Mouse (Mus musculus) heart, adult 8-10 months (tissue): ENCODE data around the gene Galnt4. TPM values are rescaled to one million over a fixed set of nuclear protein-coding genes. Genes with fewer than 3 reads are reported as not detected.
A peak's percentile ranks its signal among the peaks of the same experiment; 100 is the strongest.

Experiments used
- DNase-seq: peaks from one replicate; pipeline ENCODE4 v3.0.0; 2022; ENCODE audit warnings: low spot score
- total RNA-seq, 4 experiments: library from RNA; stranded (reverse); gene quantifications; 2 replicates each; pipeline ENCODE4 v1.2.4; 2022

Galnt4 gene
- total RNA-seq = 1 to 10 TPM; 2.5 to 2.9 (median 2.6) TPM

- DNase-seq = peak; percentile 89
Observed at GRCm38 (mm10) chr10:99107964-99108363, at the start of gene Galnt4. Gene Galnt4, plus strand, starts transcription at chr10:99108159.

- DNase-seq = no peak
Observed at GRCm38 (mm10) chr10:99060588-99060987, 47.4 kb upstream of the Galnt4 start.

GRCm38 (mm10) chr10:99061418-99061817 is 46.5 kb upstream of the Galnt4 start:
- no peak for DNase-seq

GRCm38 (mm10) chr10:99062546-99062945 is 45.4 kb upstream of the Galnt4 start:
- DNase-seq = no peak

- DNase-seq = no peak
Observed at GRCm38 (mm10) chr10:99076113-99076895, 31.7 kb upstream of the Galnt4 start.

- no peak for DNase-seq
Observed at GRCm38 (mm10) chr10:99078621-99079020, 29.3 kb upstream of the Galnt4 start.

GRCm38 (mm10) chr10:99081569-99081990 is 26.4 kb upstream of the Galnt4 start:
- DNase-seq = no peak

GRCm38 (mm10) chr10:99083431-99084003 is 24.4 kb upstream of the Galnt4 start:
- no peak for DNase-seq

- peak; percentile 81 for DNase-seq
Observed at GRCm38 (mm10) chr10:99084397-99085239, 23.3 kb upstream of the Galnt4 start.

GRCm38 (mm10) chr10:99085240-99085587 is 22.7 kb upstream of the Galnt4 start:
- no peak for DNase-seq

- DNase-seq = no peak
Observed at GRCm38 (mm10) chr10:99086029-99086428, 21.9 kb upstream of the Galnt4 start.

GRCm38 (mm10) chr10:99089906-99090305 is 18.1 kb upstream of the Galnt4 start:
- DNase-seq = no peak

GRCm38 (mm10) chr10:99093364-99093763 is 14.6 kb upstream of the Galnt4 start:
- no peak for DNase-seq

- no peak for DNase-seq
Observed at GRCm38 (mm10) chr10:99095114-99095513, 12.8 kb upstream of the Galnt4 start.

GRCm38 (mm10) chr10:99097374-99097773 is 10.6 kb upstream of the Galnt4 start:
- peak; percentile 48 for DNase-seq

- DNase-seq = no peak
Observed at GRCm38 (mm10) chr10:99105522-99105921, 2.4 kb upstream of the Galnt4 start.

GRCm38 (mm10) chr10:99106311-99106702 is 1.7 kb upstream of the Galnt4 start:
- DNase-seq = no peak

GRCm38 (mm10) chr10:99106703-99107631 is 992 bp upstream of the Galnt4 start, which contains the start of gene Poc1b:
Gene Poc1b, plus strand, starts transcription at chr10:99107036.
- DNase-seq = peak; percentile 81

- no peak for DNase-seq
Observed at GRCm38 (mm10) chr10:99108431-99108982, 548 bp downstream of the Galnt4 start.

- no peak for DNase-seq
Observed at GRCm38 (mm10) chr10:99113533-99113932, 5.6 kb downstream of the Galnt4 start.

GRCm38 (mm10) chr10:99114295-99114694 is 6.3 kb downstream of the Galnt4 start:
- DNase-seq = no peak
